Mouse (Mus musculus): ENCODE measurements around the gene Epha1. TPM values are rescaled to one million over a fixed set of nuclear protein-coding genes. Genes with fewer than 3 reads are reported as not detected.

Epha1 gene
- total RNA-seq, 2 experiments from 2014 or later = not detected

GRCm38 (mm10) chr6:42365215-42365614 is 7.9 kb downstream of the Epha1 start:
- H3K4me3 ChIP-seq = no peak overlapping the region
- DNase-seq (ENCODE audit: low spot score in 2 of 2) = no peak
- no peak overlapping the region for H3K27ac ChIP-seq
- no peak for TF ChIP-seq CTCF (conservative IDR thresholded peaks at IDR 0.05)

- no peak overlapping the region for H3K27ac ChIP-seq
- H3K4me3 ChIP-seq = no peak overlapping the region
- DNase-seq (ENCODE audit: low spot score in 2 of 2) = no peak
- no peak for TF ChIP-seq CTCF (conservative IDR thresholded peaks at IDR 0.05)
Measured at GRCm38 (mm10) chr6:42364607-42365006, 8.5 kb downstream of the Epha1 start.

GRCm38 (mm10) chr6:42364066-42364465 is 9.0 kb downstream of the Epha1 start:
- TF ChIP-seq CTCF (conservative IDR thresholded peaks at IDR 0.05) = no peak
- H3K27ac ChIP-seq = no peak overlapping the region
- H3K4me3 ChIP-seq = no peak overlapping the region
- no peak for DNase-seq (ENCODE audit: low spot score in 2 of 2)

DNA sequence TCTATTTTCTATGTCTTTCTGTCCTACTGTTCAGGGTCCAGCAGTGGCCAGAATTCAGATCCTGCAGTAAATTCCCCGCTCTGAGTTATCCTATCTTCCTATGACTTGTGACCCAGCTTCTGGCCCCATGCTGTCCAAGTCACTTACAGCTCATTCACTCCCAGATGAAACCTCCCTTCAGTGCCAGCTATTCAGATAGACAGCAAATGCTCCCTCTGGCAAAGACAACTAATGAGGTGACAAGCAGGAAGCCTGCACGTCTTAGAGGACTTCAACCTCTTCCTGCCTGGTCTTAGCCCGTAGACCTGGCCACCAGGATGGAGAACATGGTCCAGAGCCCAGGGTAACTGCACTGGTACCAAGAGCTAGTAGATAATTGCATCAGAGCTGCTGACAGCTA is 10.1 kb downstream of the Epha1 start:
- DNase-seq (ENCODE audit: low spot score in 2 of 2) = no peak
- TF ChIP-seq CTCF (conservative IDR thresholded peaks at IDR 0.05) = no peak
- no peak overlapping the region for H3K27ac ChIP-seq
- no peak overlapping the region for H3K4me3 ChIP-seq

GRCm38 (mm10) chr6:42362497-42362896 is 10.6 kb downstream of the Epha1 start:
- no peak overlapping the region for H3K27ac ChIP-seq
- TF ChIP-seq CTCF (conservative IDR thresholded peaks at IDR 0.05) = no peak
- H3K4me3 ChIP-seq = no peak overlapping the region
- no peak for DNase-seq (ENCODE audit: low spot score in 2 of 2)

- no peak for TF ChIP-seq CTCF (conservative IDR thresholded peaks at IDR 0.05)
- H3K27ac ChIP-seq = no peak overlapping the region
- no peak overlapping the region for H3K4me3 ChIP-seq
- no peak for DNase-seq (ENCODE audit: low spot score in 2 of 2)
Measured at GRCm38 (mm10) chr6:42362074-42362473, 11.0 kb downstream of the Epha1 start.

DNA sequence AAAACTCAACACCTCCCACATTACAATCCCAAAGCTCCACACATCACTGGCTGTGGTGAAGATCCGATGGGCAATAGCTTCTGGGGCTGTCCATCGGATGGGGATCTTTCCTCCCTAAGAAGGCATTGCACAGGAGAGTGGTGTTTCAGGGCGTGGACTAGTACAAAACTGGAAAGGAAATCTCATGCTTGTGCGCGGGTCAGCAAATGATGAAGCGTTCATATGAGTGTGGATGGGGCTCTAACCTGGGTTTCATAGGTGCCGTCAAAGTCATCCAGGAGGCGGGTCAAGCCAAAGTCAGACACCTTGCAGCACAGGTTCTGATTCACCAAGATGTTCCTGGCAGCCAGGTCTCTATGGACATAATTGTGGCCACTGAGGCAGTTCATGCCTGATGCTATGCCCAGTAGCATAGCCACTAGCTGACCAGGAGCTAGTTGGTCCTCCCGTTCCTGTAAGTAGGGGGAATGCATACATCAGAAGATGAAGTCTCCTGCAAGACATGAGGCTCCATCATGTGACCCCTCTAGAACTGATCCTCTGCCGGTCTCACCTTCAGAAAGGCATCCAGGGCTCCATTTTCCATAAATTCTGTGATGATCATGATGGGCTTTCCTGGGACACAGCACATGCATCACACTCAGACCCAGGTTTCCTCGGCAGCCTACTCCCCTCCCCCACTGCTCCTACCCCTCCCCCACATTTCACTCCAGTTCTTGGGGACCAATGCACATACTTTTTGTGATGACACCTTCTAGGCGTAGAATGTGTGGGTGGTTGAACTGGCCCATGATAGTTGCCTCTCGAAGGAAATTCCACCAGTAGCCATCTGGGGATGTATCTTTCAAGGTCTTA is 11.8 kb downstream of the Epha1 start:
- no peak for DNase-seq (ENCODE audit: low spot score in 2 of 2)
- TF ChIP-seq CTCF (conservative IDR thresholded peaks at IDR 0.05) = no peak
- no peak overlapping the region for H3K4me3 ChIP-seq
- no peak overlapping the region for H3K27ac ChIP-seq

- TF ChIP-seq CTCF (conservative IDR thresholded peaks at IDR 0.05) = no peak
- H3K4me3 ChIP-seq = no peak overlapping the region
- H3K27ac ChIP-seq = no peak overlapping the region
- DNase-seq (ENCODE audit: low spot score in 2 of 2) = no peak
Measured at GRCm38 (mm10) chr6:42360231-42360840, 12.7 kb downstream of the Epha1 start.

DNA sequence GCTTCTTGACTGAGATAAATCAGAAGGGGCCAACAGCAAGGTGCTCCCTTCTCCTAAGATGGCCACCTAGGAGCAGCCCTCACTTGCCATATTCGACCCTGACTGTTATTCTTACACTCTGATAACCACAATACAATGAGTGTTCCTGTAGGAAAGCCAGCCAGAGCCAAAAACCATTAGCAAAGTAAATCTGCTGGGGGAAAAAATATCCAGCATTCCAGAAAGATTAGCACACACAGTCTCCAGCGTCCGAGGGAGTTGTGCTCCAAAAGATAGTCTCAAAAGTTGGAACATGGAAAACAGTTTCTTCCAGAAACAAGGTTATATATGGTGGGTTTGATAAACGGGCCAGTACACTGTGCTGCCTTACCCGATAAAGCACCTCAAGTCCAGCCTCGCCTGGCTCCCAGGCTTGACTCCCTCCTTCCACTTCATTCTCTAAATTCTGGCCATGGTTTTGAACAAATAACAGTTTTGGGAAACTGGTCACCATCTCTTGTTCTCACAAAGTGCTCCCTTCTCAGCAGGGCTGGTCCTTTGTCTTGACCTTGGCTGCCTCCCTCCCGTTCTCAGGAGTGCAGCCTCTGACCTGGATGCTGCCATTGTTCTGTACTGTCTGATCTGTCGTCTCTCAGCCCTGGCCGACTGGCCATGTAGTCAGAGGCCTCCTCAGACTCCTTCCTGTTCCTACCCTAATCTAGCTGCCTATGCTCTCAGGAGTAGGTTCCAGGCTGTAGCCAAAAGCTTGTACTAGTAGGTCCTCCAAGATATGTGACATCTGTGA is 13.5 kb downstream of the Epha1 start:
- Histone ChIP-seq H3K27ac (no peak overlapping the region), H3K4me3 (no peak overlapping the region)
- no peak for DNase-seq (ENCODE audit: low spot score in 2 of 2)
- TF ChIP-seq CTCF (conservative IDR thresholded peaks at IDR 0.05) = no peak

GRCm38 (mm10) chr6:42358901-42359300 is 14.2 kb downstream of the Epha1 start:
- Histone ChIP-seq H3K4me3 (no peak overlapping the region), H3K27ac (no peak overlapping the region)
- no peak for TF ChIP-seq CTCF (conservative IDR thresholded peaks at IDR 0.05)
- no peak for DNase-seq (ENCODE audit: low spot score in 2 of 2)

DNA sequence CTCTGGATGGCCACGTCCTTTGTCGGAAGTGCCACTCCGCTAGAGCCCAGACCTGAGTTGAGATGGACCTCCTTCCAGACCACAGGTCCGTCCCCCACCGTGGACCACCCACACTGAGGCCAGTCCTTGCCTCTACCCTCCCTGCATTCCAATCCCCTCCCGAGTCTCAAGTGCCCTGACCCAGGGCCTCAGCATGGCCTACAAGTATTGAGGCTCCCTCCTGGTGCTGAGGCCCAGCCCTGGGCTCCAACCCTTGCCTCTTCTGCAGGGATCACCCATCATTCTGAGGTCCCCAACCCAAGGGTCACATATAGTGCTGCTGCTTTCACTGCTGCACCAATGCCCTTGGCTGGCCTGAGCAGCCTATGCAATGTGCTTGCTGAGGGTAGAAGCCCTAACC is 15.2 kb downstream of the Epha1 start:
- DNase-seq (ENCODE audit: low spot score in 2 of 2) = no peak
- no peak overlapping the region for H3K27ac ChIP-seq
- TF ChIP-seq CTCF (conservative IDR thresholded peaks at IDR 0.05) = no peak
- H3K4me3 ChIP-seq = no peak overlapping the region

DNA sequence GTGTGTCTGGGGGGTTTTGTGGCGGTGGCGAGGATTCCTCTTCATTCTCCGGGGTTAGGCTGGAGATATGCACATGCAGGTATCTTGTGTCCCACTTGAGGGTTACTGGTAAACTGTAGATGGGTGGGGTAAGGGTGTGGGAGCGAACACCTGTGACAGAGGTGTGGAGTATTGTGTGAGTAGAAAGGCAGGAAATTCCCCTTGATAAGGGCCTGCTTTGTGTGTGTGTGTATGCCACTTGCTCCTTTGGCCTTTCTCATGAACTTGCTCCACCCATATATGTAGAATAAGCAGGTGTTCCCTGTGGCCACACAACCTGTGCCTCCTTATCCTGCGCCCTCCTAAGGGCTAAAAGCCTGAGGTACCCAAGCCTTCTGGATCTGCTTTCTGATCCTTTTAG is 16.2 kb downstream of the Epha1 start:
- TF ChIP-seq CTCF (conservative IDR thresholded peaks at IDR 0.05) = no peak
- Histone ChIP-seq H3K4me3 (no peak overlapping the region), H3K27ac (no peak overlapping the region)
- DNase-seq (ENCODE audit: low spot score in 2 of 2) = no peak

Data from layer of hippocampus, adult 2 months (tissue).